Mouse (Mus musculus) kidney, embryonic 16.5 days (tissue): ENCODE data around the gene Foxn4. TPM values are rescaled to one million over a fixed set of nuclear protein-coding genes. Genes with fewer than 3 reads are reported as not detected.

Source experiments
- ATAC-seq: fragments of 200-750 bp; cut with Nextera tagmentation; 2 replicates; pipeline ENCODE4 v1.8.0; 2017; ENCODE audit warnings: moderate TSS enrichment; ENCODE audit not compliant: low FRiP score, low TSS enrichment
- H3K27ac ChIP-seq: fragments of 300-500 bp; sonication (generic); 2 replicates; pipeline ENCODE4 v1.5.1; 2014; ENCODE audit warnings: low read length
- H3K27me3 ChIP-seq: fragments of 300-500 bp; sonication (generic); 2 replicates; pipeline ENCODE4 v1.6.1; 2014; ENCODE audit warnings: low read length, control low read depth, mixed read lengths; ENCODE audit not compliant: insufficient read depth
- H3K36me3 ChIP-seq: fragments of 300-500 bp; sonication (generic); 2 replicates; pipeline ENCODE4 v1.6.1; 2014; ENCODE audit warnings: low read length, control low read depth, mixed read lengths; ENCODE audit not compliant: insufficient read depth
- H3K4me1 ChIP-seq: fragments of 300-500 bp; sonication (generic); 2 replicates; pipeline ENCODE4 v1.6.1; 2014; ENCODE audit warnings: low read length, control low read depth, mixed read lengths; ENCODE audit not compliant: insufficient read depth
- H3K4me2 ChIP-seq: fragments of 300-500 bp; sonication (generic); replicated peaks from 2 replicates; pipeline ENCODE4 v1.6.1; 2014; ENCODE audit warnings: low read depth, low read length
- H3K4me3 ChIP-seq: fragments of 300-500 bp; sonication (generic); 2 replicates; pipeline ENCODE4 v1.5.1; 2014; ENCODE audit warnings: mild to moderate bottlenecking, low read length
- H3K9ac ChIP-seq: fragments of 300-500 bp; sonication (generic); replicated peaks from 2 replicates; pipeline ENCODE4 v1.6.1; 2014; ENCODE audit warnings: low read length
- H3K9me3 ChIP-seq: fragments of 300-500 bp; sonication (generic); 2 replicates; pipeline ENCODE4 v1.6.1; 2016; ENCODE audit warnings: low read length, control low read depth
- WGBS: fragments of 180-500 bp; shearing (Covaris S2); extraction: QIAGEN DNeasy Blood & Tissue Kit; methylation state at CpG from one replicate; pipeline ENCODE4 v1.1.7; 2014; 5-methylcytosine and 5-hydroxymethylcytosine counted together
- polyA plus RNA-seq: library from polyadenylated mRNA; unstranded; fragments of >200 nt; fragmentation: Nextera tagmentation; extraction: Ambion mirVana; gene quantifications from 2 replicates; pipeline ENCODE4 v1.2.1, GENCODE M21; 2015

Gene Foxn4
- polyA plus RNA-seq, 1 experiment from 2014 or later = 0.10 TPM

- H3K27me3 ChIP-seq = peaks cover 14% of the 10 kb centered on the region
- no peak overlapping the region for H3K27ac ChIP-seq
- H3K4me1 ChIP-seq = no peaks in the 10 kb centered on the region
- no peaks in the 10 kb centered on the region for H3K36me3 ChIP-seq
- H3K9me3 ChIP-seq = no peaks in the 10 kb centered on the region
- no peak overlapping the region for H3K9ac ChIP-seq
- 46% methylated on average over 6 of the region's 6 CpGs for WGBS
- no peak overlapping the region for H3K4me3 ChIP-seq
- ATAC-seq = no peak
- H3K4me2 ChIP-seq = no peak overlapping the region
These were observed 8.7 kb upstream of the Foxn4 start for GRCm38 (mm10) chr5:114282346-114282745.

- no peak overlapping the region for H3K27ac ChIP-seq
- no peak overlapping the region for H3K4me3 ChIP-seq
- no peaks in the 10 kb centered on the region for H3K9me3 ChIP-seq
- no peak for ATAC-seq
- no peaks in the 10 kb centered on the region for H3K4me1 ChIP-seq
- 55% methylated on average over 12 of the region's 12 CpGs for WGBS
- H3K36me3 ChIP-seq = no peaks in the 10 kb centered on the region
- H3K9ac ChIP-seq = no peak overlapping the region
- H3K27me3 ChIP-seq = peaks cover 41% of the 10 kb centered on the region
- no peak overlapping the region for H3K4me2 ChIP-seq
These were observed 6.0 kb upstream of the Foxn4 start for GRCm38 (mm10) chr5:114279382-114280143.

- 26% methylated on average over 16 of the region's 16 CpGs for WGBS
These were observed 2.4 kb upstream of the Foxn4 start for GRCm38 (mm10) chr5:114275991-114276390.

DNA sequence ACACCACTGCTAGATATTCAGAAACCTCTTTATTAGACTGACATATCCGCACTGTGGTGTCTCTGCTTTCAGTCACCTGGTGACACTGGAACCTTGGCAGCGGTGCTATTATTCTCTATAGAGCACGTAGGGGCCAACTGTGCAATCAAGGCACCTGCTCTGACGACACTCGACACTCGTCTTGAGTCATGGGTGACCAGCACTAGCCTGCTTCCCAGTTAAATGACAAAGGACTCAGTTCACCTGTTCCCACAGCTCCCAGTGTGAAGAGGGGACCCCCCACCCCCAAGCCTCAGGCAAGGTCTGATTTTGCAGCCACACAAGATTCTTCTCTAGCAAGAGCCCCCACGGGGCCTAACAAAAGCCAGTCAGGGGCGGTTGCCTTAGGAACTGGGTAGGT, 1.7 kb upstream of the Foxn4 start:
- WGBS = 15% methylated on average over 8 of the region's 8 CpGs
- Histone ChIP-seq H3K9me3 (no peaks in the 10 kb centered on the region), H3K4me1 (peaks cover 12% of the 10 kb centered on the region), H3K9ac (no peak overlapping the region), H3K27ac (no peak overlapping the region), H3K27me3 (peaks cover 79% of the 10 kb centered on the region), H3K4me2 (no peak overlapping the region), H3K36me3 (no peaks in the 10 kb centered on the region), H3K4me3 (no peak overlapping the region)
- ATAC-seq = no peak

More at GRCm38 (mm10) chr5:114275991-114276390, 2.4 kb upstream of the Foxn4 start:
- peaks cover 74% of the 10 kb centered on the region for H3K27me3 ChIP-seq
- H3K9ac ChIP-seq = no peak overlapping the region
- ATAC-seq = no peak
- H3K4me2 ChIP-seq = no peak overlapping the region
- peaks cover 11% of the 10 kb centered on the region for H3K4me1 ChIP-seq
- H3K9me3 ChIP-seq = no peaks in the 10 kb centered on the region
- no peak overlapping the region for H3K4me3 ChIP-seq
- H3K27ac ChIP-seq = no peak overlapping the region
- H3K36me3 ChIP-seq = no peaks in the 10 kb centered on the region

DNA sequence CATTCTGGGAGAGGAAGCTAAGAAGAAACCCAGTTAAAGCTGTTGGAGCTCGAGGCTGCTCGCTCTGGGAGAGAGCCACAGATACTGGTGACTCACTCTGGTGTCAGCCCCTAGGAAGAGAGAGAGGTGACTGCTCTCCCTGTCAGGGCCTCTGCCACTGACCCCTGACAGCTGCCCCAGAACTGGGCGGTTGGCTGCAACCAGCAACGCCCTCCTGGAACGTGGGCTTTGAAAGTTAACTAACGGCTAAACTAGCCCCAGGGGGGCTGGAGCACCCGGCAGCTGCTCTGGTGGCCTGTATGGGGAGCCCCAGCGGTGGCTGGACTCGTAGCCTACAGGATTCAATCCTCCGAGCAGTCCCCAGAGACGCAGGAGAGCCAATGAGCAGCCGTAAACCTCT, 3.6 kb downstream of the Foxn4 start:
- Histone ChIP-seq H3K9me3 (no peaks in the 10 kb centered on the region), H3K27me3 (peaks cover 44% of the 10 kb centered on the region), H3K27ac (no peak overlapping the region), H3K9ac (0 out of 2 replicates have a peak overlapping the region, but pooled peaks have one; percentile 16), H3K4me3 (no peak overlapping the region), H3K4me1 (peaks cover 26% of the 10 kb centered on the region), H3K4me2 (no peak overlapping the region), H3K36me3 (no peaks in the 10 kb centered on the region)
- ATAC-seq = 0 out of 2 replicates have a peak, but pooled peaks have one; percentile 10
- 13% methylated on average over 12 of the region's 12 CpGs for WGBS

DNA sequence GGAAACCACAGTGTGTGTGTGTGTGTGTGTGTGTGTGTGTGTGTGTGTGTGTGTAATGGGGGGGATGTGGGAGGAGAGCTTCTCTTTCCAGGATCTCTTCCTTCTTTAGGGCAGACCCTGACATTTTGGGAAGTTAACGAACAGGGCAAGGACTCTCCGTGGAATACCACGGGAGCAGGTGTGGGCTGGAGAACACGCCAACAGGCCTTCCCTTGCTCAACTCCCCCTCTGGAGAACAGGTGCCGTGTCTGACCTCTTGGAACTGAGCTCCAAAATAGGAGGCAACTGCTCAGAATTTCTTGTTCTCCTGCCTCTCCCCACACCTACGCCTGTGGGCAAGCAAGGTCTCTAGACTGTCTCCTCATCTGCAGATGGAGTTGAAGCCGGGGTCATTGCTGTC, 4.1 kb downstream of the Foxn4 start:
- 47% methylated on average over 7 of the region's 7 CpGs for WGBS
- ATAC-seq = no peak
- H3K4me2 ChIP-seq = no peak overlapping the region
- H3K9ac ChIP-seq = no peak overlapping the region
- no peak overlapping the region for H3K4me3 ChIP-seq
- H3K27ac ChIP-seq = no peak overlapping the region
- no peaks in the 10 kb centered on the region for H3K36me3 ChIP-seq
- H3K4me1 ChIP-seq = peaks cover 26% of the 10 kb centered on the region
- H3K9me3 ChIP-seq = no peaks in the 10 kb centered on the region
- H3K27me3 ChIP-seq = peaks cover 39% of the 10 kb centered on the region

- H3K9ac ChIP-seq = no peak overlapping the region
- no peak overlapping the region for H3K4me3 ChIP-seq
- H3K4me1 ChIP-seq = peaks cover 19% of the 10 kb centered on the region
- H3K4me2 ChIP-seq = no peak overlapping the region
- ATAC-seq = no peak
- no peaks in the 10 kb centered on the region for H3K36me3 ChIP-seq
- WGBS = 35% methylated on average over 7 of the region's 7 CpGs
- H3K27ac ChIP-seq = no peak overlapping the region
- peaks cover 30% of the 10 kb centered on the region for H3K27me3 ChIP-seq
- H3K9me3 ChIP-seq = no peaks in the 10 kb centered on the region
These were observed 5.0 kb downstream of the Foxn4 start for GRCm38 (mm10) chr5:114268646-114269045.

DNA sequence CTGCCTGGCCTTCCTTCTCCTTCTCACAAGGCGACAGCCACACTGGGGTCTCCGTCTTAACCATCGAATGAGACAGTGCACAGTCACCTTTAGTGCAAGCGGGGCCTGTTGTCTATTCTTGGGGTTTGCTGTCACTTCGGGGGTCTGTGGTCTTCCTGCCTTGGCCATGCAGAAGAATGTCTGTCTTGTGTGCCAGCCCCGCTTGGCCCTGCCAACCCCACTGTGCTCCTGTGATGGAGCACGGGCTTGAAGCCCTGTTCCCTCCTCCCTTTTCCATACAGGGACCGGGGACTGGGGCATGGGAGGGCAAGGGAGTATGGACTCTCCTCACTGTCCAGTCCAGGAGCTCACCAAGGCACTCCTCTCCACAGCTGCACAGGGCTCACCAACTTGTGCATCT, 8.8 kb downstream of the Foxn4 start:
- Histone ChIP-seq H3K4me1 (peaks cover 8% of the 10 kb centered on the region; the same call in 1 of the 2 replicates), H3K4me2 (no peak overlapping the region), H3K27me3 (no peaks in the 10 kb centered on the region), H3K27ac (no peak overlapping the region), H3K9ac (no peak overlapping the region), H3K36me3 (no peaks in the 10 kb centered on the region), H3K4me3 (no peak overlapping the region), H3K9me3 (no peaks in the 10 kb centered on the region)
- WGBS = 88% methylated on average over 8 of the region's 8 CpGs
- no peak for ATAC-seq

- Histone ChIP-seq H3K4me2 (no peak overlapping the region), H3K36me3 (no peaks in the 10 kb centered on the region), H3K27ac (no peak overlapping the region), H3K9ac (no peak overlapping the region), H3K9me3 (no peaks in the 10 kb centered on the region), H3K4me3 (no peak overlapping the region), H3K4me1 (0 out of 2 replicates have a peak, but pooled peaks cover 5% of the 10 kb centered on the region), H3K27me3 (no peaks in the 10 kb centered on the region)
- 72% methylated on average over 8 of the region's 8 CpGs for WGBS
- no peak for ATAC-seq
These were observed 9.6 kb downstream of the Foxn4 start for GRCm38 (mm10) chr5:114264030-114264459.

- Histone ChIP-seq H3K9me3 (no peaks in the 10 kb centered on the region), H3K4me3 (no peak overlapping the region), H3K27ac (no peak overlapping the region), H3K36me3 (no peaks in the 10 kb centered on the region), H3K27me3 (no peaks in the 10 kb centered on the region), H3K4me2 (no peak overlapping the region), H3K4me1 (no peaks in the 10 kb centered on the region), H3K9ac (no peak overlapping the region)
- no peak for ATAC-seq
These were observed 12.1 kb downstream of the Foxn4 start for GRCm38 (mm10) chr5:114261494-114261893.
